Comparison of ENCODE assay signal across 12 mouse cellular contexts in genomic region chr5:38544423-38545415, GRCm38 (mm10). TPM values are rescaled to one million over a fixed set of nuclear protein-coding genes. Genes with fewer than 3 reads are reported as not detected.
A peak's percentile ranks its signal among the peaks of the same experiment; 100 is the strongest.
DNase-seq lines count a peak whose midpoint lies in the region; ATAC-seq and TF ChIP-seq lines count a peak whose summit lies in the region.
"Had no signal": no experiment of that assay in that cellular context is flagged by ENCODE, and none has a peak within 500 bp of the region (broad histone marks: within the 10 kb centered on the region; RNA-seq: fewer than 3 reads in every experiment).

No protein-coding gene starts in this region.

- no peak overlapping the region for H3K4me3 ChIP-seq in embryonic facial prominence, embryonic 13.5 days
- no peak overlapping the region for H3K4me3 ChIP-seq in limb, embryonic 14.5 days (replicated peaks; ENCODE audit: low read length)
- H3K4me3 ChIP-seq: midbrain, embryonic 10.5 days had no signal

- H3K27me3 ChIP-seq in embryonic facial prominence, embryonic 13.5 days = no peaks in the 10 kb centered on the region
- H3K27me3 ChIP-seq in limb, embryonic 14.5 days (ENCODE audit: control insufficient read depth, insufficient read depth, low read length) = no peaks in the 10 kb centered on the region

- H3K27ac ChIP-seq in embryonic facial prominence, embryonic 13.5 days = 0 out of 2 replicates have a peak overlapping the region, but pooled peaks have one; percentile 7
- peak overlapping the region; percentile 19; the same call in 1 of the 2 replicates for H3K27ac ChIP-seq in limb, embryonic 14.5 days (replicated peaks; ENCODE audit: low read depth, low read length)
- H3K27ac ChIP-seq: midbrain, embryonic 10.5 days had no signal

- no peak for TF ChIP-seq POLR2A in limb, embryonic 14.5 days (IDR thresholded peaks at IDR 0.05; ENCODE audit: borderline replicate concordance, extremely low read depth, insufficient read depth, insufficient read length)

- peak; percentile 37 for DNase-seq in gastrocnemius, postnatal 25 days
- DNase-seq in gastrocnemius, postnatal 10 days = no peak
- DNase-seq in kidney, adult 8-10 months = peak; percentile 39 to 49
- no peak for DNase-seq in kidney, postnatal 10 days
- DNase-seq in limb, embryonic 14.5 days (ENCODE audit: low spot score) = no peak
- DNase-seq: thymus, postnatal 14 days had no signal

- no peak overlapping the region for H3K4me2 ChIP-seq in embryonic facial prominence, embryonic 13.5 days
- no peak overlapping the region for H3K4me2 ChIP-seq in limb, embryonic 14.5 days (replicated peaks; ENCODE audit: low read depth, low read length, severe bottlenecking)

- peaks cover 24% of the 10 kb centered on the region for H3K4me1 ChIP-seq in embryonic facial prominence, embryonic 13.5 days
- peaks cover 12% of the 10 kb centered on the region for H3K4me1 ChIP-seq in limb, embryonic 14.5 days (ENCODE audit: control insufficient read depth, insufficient read depth, low read length)
- H3K4me1 ChIP-seq: midbrain, embryonic 10.5 days had no signal

- 64% methylated on average over 5 of the region's 5 CpGs for WGBS in embryonic facial prominence, embryonic 13.5 days
- WGBS in limb, embryonic 14.5 days = 32% methylated on average over 5 of the region's 5 CpGs

- H3K9ac ChIP-seq in embryonic facial prominence, embryonic 13.5 days = 0 out of 2 replicates have a peak overlapping the region, but pooled peaks have one; percentile 11
- no peak overlapping the region for H3K9ac ChIP-seq in limb, embryonic 14.5 days (ENCODE audit: low read depth, low read length, severe bottlenecking)

- H3K36me3 ChIP-seq in embryonic facial prominence, embryonic 13.5 days = peaks cover 100% of the 10 kb centered on the region
- peaks cover 100% of the 10 kb centered on the region for H3K36me3 ChIP-seq in limb, embryonic 14.5 days (ENCODE audit: control insufficient read depth, insufficient read depth, low read length)

- H3K9me3 ChIP-seq in embryonic facial prominence, embryonic 13.5 days = no peaks in the 10 kb centered on the region
- H3K9me3 ChIP-seq in limb, embryonic 14.5 days (ENCODE audit: control insufficient read depth, low read length) = no peaks in the 10 kb centered on the region
- H3K9me3 ChIP-seq: midbrain, embryonic 10.5 days had no signal

- ATAC-seq in embryonic facial prominence, embryonic 13.5 days (ENCODE audit: insufficient number of reproducible peaks, insufficient read depth, low FRiP score, low TSS enrichment, low read depth) = no peak
- peak; percentile 36; the same call in 1 of the 2 replicates for ATAC-seq in limb, embryonic 14.5 days (ENCODE audit: low FRiP score, low read depth)
- ATAC-seq in megakaryocyte-erythroid progenitor cell, adult 5-6 weeks (replicated peaks; ENCODE audit: low FRiP score, low TSS enrichment, poor library complexity, severe bottlenecking) = no peak
- ATAC-seq in inflammation-experienced regulatory T-cells, adult 6 months = no peak
- ATAC-seq: intestine, postnatal 0 days; lung, postnatal 0 days had no signal

RNA-seq across cellular contexts. Expression of gene Wdr1, which starts 18.3 kb away (rescaled TPM):
- total RNA-seq in gastrocnemius, postnatal 25 days (2021) = 10 to 100 TPM; 62.8 to 73.4 TPM
- 100 to 1,000 TPM; 137 to 146 TPM for total RNA-seq in gastrocnemius, postnatal 10 days (2021)
- 200 and 223 TPM in 2 replicates for polyA plus RNA-seq in embryonic facial prominence, embryonic 13.5 days (2015; fragmentation: Nextera tagmentation; extraction: Ambion mirVana)
- 136 and 143 TPM in 2 replicates for polyA plus RNA-seq in limb, embryonic 14.5 days (2012; rRNA removed)
- 231 and 246 TPM in 2 replicates for polyA plus RNA-seq in limb, embryonic 14.5 days (2014; fragmentation: Nextera tagmentation; extraction: Ambion mirVana)
- 75.8 and 77.7 TPM in 2 replicates for total RNA-seq in megakaryocyte-erythroid progenitor cell, adult 5-6 weeks (2014; fragmentation: Nextera tagmentation)
- 107 and 112 TPM in 2 replicates for total RNA-seq in megakaryocyte-erythroid progenitor cell, adult 5-6 weeks (2017)
- polyA plus RNA-seq in inflammation-experienced regulatory T-cells, adult 6 months (2017; shearing (Covaris generic)) = 100 to 1,000 TPM; 339 to 508 (median 369) TPM

RNA-seq across cellular contexts. Expression of gene Slc2a9, which starts 41.8 kb away (rescaled TPM):
- total RNA-seq in gastrocnemius, postnatal 25 days (2021) = under 1 TPM; 0.10 to 0.43 TPM
- 1 to 10 TPM; 1.2 to 1.5 TPM for total RNA-seq in gastrocnemius, postnatal 10 days (2021)
- 0.72 and 1.9 TPM in 2 replicates for polyA plus RNA-seq in embryonic facial prominence, embryonic 13.5 days (2015; fragmentation: Nextera tagmentation; extraction: Ambion mirVana)
- polyA plus RNA-seq in limb, embryonic 14.5 days (2012; rRNA removed) = 0.51 and 0.85 TPM in 2 replicates
- 0.57 and 0.66 TPM in 2 replicates for polyA plus RNA-seq in limb, embryonic 14.5 days (2014; fragmentation: Nextera tagmentation; extraction: Ambion mirVana)
- 1.5 and 4.6 TPM in 2 replicates for total RNA-seq in megakaryocyte-erythroid progenitor cell, adult 5-6 weeks (2014; fragmentation: Nextera tagmentation)
- total RNA-seq in megakaryocyte-erythroid progenitor cell, adult 5-6 weeks (2017) = 1.8 and 4.4 TPM in 2 replicates
- polyA plus RNA-seq in inflammation-experienced regulatory T-cells, adult 6 months (2017; shearing (Covaris generic)) = 10 to 100 TPM in 1 of 3 experiments, 1 to 10 TPM in 2; 7.6 to 10.5 (median 8.7) TPM

Comparison
In these comparisons a context has a peak if more than half of its experiments do, and no peak if none do; other contexts are left out.
1. DNase-seq: peak in gastrocnemius, postnatal 25 days (single experiment) and kidney, adult 8-10 months (2 of 2); none in gastrocnemius, postnatal 10 days (single experiment), kidney, postnatal 10 days (single experiment) and limb, embryonic 14.5 days (single experiment).